Comparison of ENCODE assay signal across 22 mouse cellular contexts in genomic region chr4:147348906-147349686, GRCm38 (mm10). TPM values are rescaled to one million over a fixed set of nuclear protein-coding genes. Genes with fewer than 3 reads are reported as not detected.
A peak's percentile ranks its signal among the peaks of the same experiment; 100 is the strongest.
DNase-seq lines count a peak whose midpoint lies in the region; ATAC-seq lines count a peak whose summit lies in the region.
"Not testable (repeated sequence)": the region's sequence is repeated elsewhere in the genome, so short reads cannot be mapped to it uniquely, and the experiment has no call there.
"Had no signal": no experiment of that assay in that cellular context is flagged by ENCODE, and none has a peak within 500 bp of the region (broad histone marks: within the 10 kb centered on the region; RNA-seq: fewer than 3 reads in every experiment).

No protein-coding gene starts in this region.

- ATAC-seq in heart, embryonic 15.5 days (replicated peaks; ENCODE audit: insufficient number of reproducible peaks, insufficient read depth, low FRiP score, low read depth), result 0 out of 2 replicates have a peak, but pooled peaks have one; percentile 47
- ATAC-seq in limb, embryonic 11.5 days (ENCODE audit: insufficient number of reproducible peaks, low FRiP score, low TSS enrichment, low read depth), result peak; percentile 70; the same call in 1 of the 2 replicates
- peak; percentile 70 for ATAC-seq in midbrain, embryonic 11.5 days (ENCODE audit: low FRiP score)

- H3K9ac ChIP-seq in heart, embryonic 15.5 days; limb, embryonic 11.5 days (ENCODE audit: low read length); midbrain, embryonic 11.5 days (ENCODE audit: low read length): not testable (repeated sequence)

- not testable (repeated sequence) for H3K36me3 ChIP-seq in heart, embryonic 15.5 days; limb, embryonic 11.5 days (ENCODE audit: control insufficient read depth, insufficient read depth, low read length); midbrain, embryonic 11.5 days (ENCODE audit: control insufficient read depth, insufficient read depth, low read length)

- H3K27me3 ChIP-seq in heart, embryonic 15.5 days; limb, embryonic 11.5 days (ENCODE audit: control insufficient read depth, insufficient read depth, low read length); midbrain, embryonic 11.5 days (ENCODE audit: control insufficient read depth, insufficient read depth, low read length): not testable (repeated sequence)

- not testable (repeated sequence) for H3K27ac ChIP-seq in heart, embryonic 15.5 days; limb, embryonic 11.5 days (replicated peaks; ENCODE audit: low read depth, low read length); midbrain, embryonic 11.5 days (ENCODE audit: low read depth, low read length)

- peaks cover 39% of the 10 kb centered on the region for H3K9me3 ChIP-seq in heart, embryonic 15.5 days (replicated peaks)
- peaks cover 32% of the 10 kb centered on the region for H3K9me3 ChIP-seq in limb, embryonic 11.5 days (ENCODE audit: control insufficient read depth, low read length)
- peaks cover 26% of the 10 kb centered on the region for H3K9me3 ChIP-seq in midbrain, embryonic 11.5 days (ENCODE audit: control insufficient read depth, low read length)

- peak; percentile 0 for DNase-seq in embryo, embryonic 10.5 days (ENCODE audit: low spot score)
- DNase-seq in gastrocnemius, adult 8-10 months (ENCODE audit: low spot score in 2 of 2), result peak; percentile 3 to 17
- peak; percentile 92 for DNase-seq in heart, adult 11 months
- DNase-seq in limb, embryonic 11.5 days (ENCODE audit: low spot score), result not testable (repeated sequence)
- DNase-seq in midbrain, embryonic 11.5 days (ENCODE audit: low spot score, missing footprints), result peak; percentile 39
- DNase-seq in testis, postnatal 14 days (ENCODE audit: low spot score), result peak; percentile 26
- DNase-seq in yolk sac, embryonic 10.5 days (ENCODE audit: low spot score), result peak; percentile 1

- H3K4me1 ChIP-seq in heart, embryonic 15.5 days (replicated peaks); limb, embryonic 11.5 days (ENCODE audit: control insufficient read depth, insufficient read depth, low read length); midbrain, embryonic 11.5 days (ENCODE audit: control insufficient read depth, insufficient read depth, low read length): not testable (repeated sequence)

- WGBS in heart, embryonic 15.5 days, result 81% methylated on average over 18 of the region's 19 CpGs
- WGBS in limb, embryonic 11.5 days, result 90% methylated on average over 18 of the region's 19 CpGs
- 91% methylated on average over 18 of the region's 19 CpGs for WGBS in midbrain, embryonic 11.5 days

- H3K4me2 ChIP-seq in heart, embryonic 15.5 days; limb, embryonic 11.5 days (ENCODE audit: low read depth, severe bottlenecking); midbrain, embryonic 11.5 days: not testable (repeated sequence)

- not testable (repeated sequence) for H3K4me3 ChIP-seq in heart, embryonic 15.5 days; limb, embryonic 11.5 days (ENCODE audit: low read depth, low read length); midbrain, embryonic 11.5 days (ENCODE audit: low read depth, low read length)

RNA-seq across cellular contexts. Expression of gene Zfp978, which starts 12.0 kb away (rescaled TPM):
- total RNA-seq in gastrocnemius, adult 8-10 months (2022), result not detected
- 0.19 TPM in 1 of 2 replicates, not detected in the other for polyA plus RNA-seq in heart, embryonic 15.5 days (2015; fragmentation: Nextera tagmentation; extraction: Ambion mirVana)
- not detected in 2 replicates for polyA plus RNA-seq in limb, embryonic 11.5 days (2014; fragmentation: Nextera tagmentation; extraction: Ambion mirVana)
- 0.23 and 0.29 TPM in 2 replicates for polyA plus RNA-seq in midbrain, embryonic 11.5 days (2014; fragmentation: Nextera tagmentation; extraction: Ambion mirVana)
- polyA plus RNA-seq: adrenal gland, adult 2 months; cerebellum, adult 2 months; embryonic facial prominence, embryonic 15.5 days; erythroblast, embryonic 14.5 days; forebrain, embryonic 12.5 days; forebrain, embryonic 16.5 days; gonadal fat pad, adult 2 months; heart, embryonic 16.5 days; hindbrain, embryonic 10.5 days; intestine, embryonic 16.5 days had no signal

RNA-seq across cellular contexts. Expression of gene Zfp988, which starts 43.6 kb away (rescaled TPM):
- under 1 TPM in 1 of 4 experiments, not detected in 3; 0.11 TPM for total RNA-seq in gastrocnemius, adult 8-10 months (2022)
- 0.05 TPM in 1 of 2 replicates, not detected in the other for polyA plus RNA-seq in heart, embryonic 15.5 days (2015; fragmentation: Nextera tagmentation; extraction: Ambion mirVana)
- polyA plus RNA-seq in limb, embryonic 11.5 days (2014; fragmentation: Nextera tagmentation; extraction: Ambion mirVana), result 0.11 and 0.15 TPM in 2 replicates
- polyA plus RNA-seq in midbrain, embryonic 11.5 days (2014; fragmentation: Nextera tagmentation; extraction: Ambion mirVana), result 0.10 TPM in 1 of 2 replicates, not detected in the other
- total RNA-seq: CH12.LX; heart, adult 8-10 months; heart, postnatal 25 days had no signal
- polyA plus RNA-seq: adrenal gland, adult 2 months; embryonic facial prominence, embryonic 11.5 days; embryonic facial prominence, embryonic 15.5 days; erythroblast, embryonic 14.5 days; forebrain, embryonic 16.5 days; gonadal fat pad, adult 2 months; hindbrain, embryonic 10.5 days had no signal
